Mouse (Mus musculus) left cerebral cortex, adult 11 months (tissue): ENCODE data around the gene Plin5.
"Not testable (repeated sequence)": the region's sequence is repeated elsewhere in the genome, so short reads cannot be mapped to it uniquely, and the experiment has no call there.

Experiments used
- DNase-seq: peaks from one replicate; pipeline ENCODE4 v3.0.0; 2022; ENCODE audit warnings: low spot score

Plin5 gene

GRCm38 (mm10) chr17:56074097-56074826, 43.1 kb downstream of the Plin5 start:
- DNase-seq: no peak

- DNase-seq: no peak
Measured at GRCm38 (mm10) chr17:56072243-56072642, 45.2 kb downstream of the Plin5 start.

GRCm38 (mm10) chr17:56071126-56071525, 46.3 kb downstream of the Plin5 start:
- DNase-seq: no peak

- no peak for DNase-seq
Measured at GRCm38 (mm10) chr17:56069066-56069465, 48.3 kb downstream of the Plin5 start.

DNA sequence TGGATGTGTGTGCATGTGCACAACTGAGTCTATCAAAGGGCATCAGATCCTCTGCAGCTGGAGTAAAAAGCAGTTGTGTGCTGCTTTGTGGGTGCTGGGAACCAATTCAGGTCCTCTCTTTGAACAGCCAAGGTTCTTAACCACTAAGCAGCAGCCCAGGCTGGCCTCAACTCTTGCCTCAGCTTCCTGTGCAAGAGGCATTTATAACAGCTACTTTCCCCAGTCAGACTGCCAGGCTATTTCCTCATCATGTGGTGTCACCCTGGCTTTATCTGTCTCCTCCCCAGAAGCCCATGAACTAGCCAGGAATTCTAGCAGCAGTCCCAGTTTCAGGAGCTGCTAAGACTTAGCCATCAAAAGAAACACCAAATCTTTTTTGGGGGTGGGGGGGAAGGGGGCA, 50.9 kb downstream of the Plin5 start:
- DNase-seq: no peak

DNA sequence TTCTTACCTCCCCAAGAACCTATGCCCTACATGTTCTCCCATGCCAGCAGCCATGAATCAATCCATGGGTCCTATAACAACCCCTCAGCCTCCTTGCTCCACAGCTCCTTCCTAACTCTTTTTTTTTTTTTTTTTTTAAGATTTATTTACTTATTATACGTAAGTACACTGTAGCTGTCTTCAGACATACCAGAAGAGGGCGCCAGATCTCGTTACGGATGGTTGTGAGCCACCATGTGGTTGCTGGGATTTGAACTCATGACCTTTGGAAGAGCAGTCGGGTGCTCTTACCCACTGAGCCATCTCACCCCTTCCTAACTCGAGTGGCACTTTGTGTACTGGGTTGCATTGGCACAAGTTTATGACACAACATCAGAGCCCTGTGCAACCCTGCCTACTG, 51.7 kb downstream of the Plin5 start:
- not testable (repeated sequence) for DNase-seq

DNA sequence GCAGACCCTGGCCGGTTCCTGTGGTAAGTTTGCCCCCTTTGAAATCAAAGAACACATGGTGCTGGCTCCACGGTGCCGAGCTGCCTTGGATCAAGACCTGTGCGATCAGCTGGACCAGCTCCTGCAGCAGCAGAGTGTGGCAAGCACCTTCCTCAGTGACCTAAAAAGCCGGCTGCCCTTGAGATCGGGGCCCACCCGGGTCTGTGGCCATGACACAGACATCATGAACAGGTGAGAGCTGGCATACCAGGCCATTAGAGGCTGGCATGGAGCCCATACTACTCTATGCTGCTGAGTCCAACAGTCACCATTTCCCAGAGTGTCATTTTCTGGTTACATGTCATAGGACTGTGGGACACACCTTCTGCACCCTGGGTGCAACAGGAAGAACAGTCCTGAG, 55.3 kb downstream of the Plin5 start:
- no peak for DNase-seq
